Mouse (Mus musculus) liver, adult 2 months (tissue): ENCODE measurements around the gene Itsn1.

Source experiments
- CTCF ChIP-seq: fragments of 200-500 bp; IDR thresholded peaks from 2 replicates; pipeline ENCODE4 v1.5.1; 2011; ENCODE audit warnings: low read depth, low read length, control low read depth
- POLR2A ChIP-seq: fragments of 200-500 bp; IDR thresholded peaks from 2 replicates; pipeline ENCODE4 v1.6.1; 2011; ENCODE audit warnings: low read length, control low read depth; ENCODE audit not compliant: insufficient read depth; ENCODE audit errors: extremely low read depth

DNA sequence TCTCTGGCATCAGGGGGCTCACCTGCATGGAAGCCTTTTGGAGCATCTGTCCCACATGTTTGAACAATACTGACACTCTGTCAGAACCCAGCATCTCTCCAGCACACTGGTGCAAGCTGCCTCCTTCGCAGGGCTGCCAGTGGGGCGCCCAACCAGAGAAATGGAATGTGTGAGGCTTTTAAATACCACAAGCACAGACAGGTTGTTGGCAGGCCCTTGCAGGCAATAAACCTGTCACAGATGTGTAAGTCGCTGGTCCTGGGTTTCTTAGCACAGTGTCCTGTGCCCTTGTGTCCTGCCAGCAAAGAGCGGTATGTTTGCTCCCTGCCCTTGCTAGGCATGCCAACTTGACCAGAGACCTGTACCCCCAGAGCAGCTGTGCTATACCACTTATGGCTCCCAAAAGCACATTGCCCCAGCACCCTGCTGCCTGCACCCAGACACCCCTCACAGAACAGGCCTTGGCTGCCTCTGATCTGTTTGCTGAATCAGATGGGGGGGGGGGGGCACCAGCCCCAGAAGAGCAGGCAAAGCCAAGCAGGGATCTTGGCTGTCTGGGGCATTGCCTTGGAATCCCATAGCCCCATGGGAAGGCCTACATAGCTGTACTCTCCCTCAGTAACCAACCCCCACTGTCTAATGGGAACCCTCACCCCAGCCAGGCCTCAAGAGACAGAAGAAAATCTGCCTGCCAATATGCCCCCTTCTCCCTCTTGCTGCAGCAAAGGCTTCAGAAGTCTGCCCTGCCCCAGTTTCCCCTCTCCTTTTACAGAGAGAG, 146.7 kb downstream of the Itsn1 start:
- no peak for TF ChIP-seq POLR2A
- no peak for TF ChIP-seq CTCF
